Mouse (Mus musculus): Measurements from ENCODE around the gene Ccl4.

DNA sequence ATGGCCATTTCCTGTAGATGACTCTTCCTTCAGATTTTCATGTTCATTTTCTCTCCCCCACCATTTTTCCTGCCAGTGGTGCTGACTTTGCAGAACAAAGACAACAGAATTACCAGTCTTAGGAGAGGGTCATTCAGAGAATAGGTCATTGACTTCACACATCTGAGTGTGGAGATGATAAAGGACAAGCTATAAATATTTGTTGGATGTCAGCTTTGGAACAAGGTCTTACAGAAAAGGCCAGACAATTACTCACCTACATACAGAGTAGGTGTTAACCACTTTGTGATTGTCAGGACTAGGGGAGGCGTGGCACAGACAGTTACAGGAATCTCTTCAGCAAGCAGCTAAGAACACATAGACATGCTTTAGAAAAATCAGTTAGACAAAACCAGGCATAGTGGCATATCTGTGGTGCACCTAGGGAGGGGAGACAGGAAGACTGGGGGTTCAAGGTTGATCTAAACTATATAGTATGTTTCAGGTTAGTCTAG is 25.6 kb upstream of the Ccl4 start:
- TF ChIP-seq POLR2A (IDR thresholded peaks at IDR 0.05; ENCODE audit: low read depth, low read length) = no peak
- no peak for TF ChIP-seq CTCF (IDR thresholded peaks at IDR 0.05; ENCODE audit: extremely low read depth, insufficient read depth, insufficient read length, insufficient replicate concordance)

All from spleen, adult 2 months (tissue).